Mouse (Mus musculus) cerebellum, adult 2 months (tissue): ENCODE results near the gene Dnase1l3.

ENCODE experiments used
- CTCF ChIP-seq: fragments of 200-500 bp; IDR thresholded peaks from 2 replicates; pipeline ENCODE4 v1.5.1; 2011; ENCODE audit warnings: low read depth, mild to moderate bottlenecking, control low read depth, low read length, moderate library complexity, borderline replicate concordance; ENCODE audit not compliant: insufficient read depth
- POLR2A ChIP-seq: fragments of 200-500 bp; IDR thresholded peaks from 2 replicates; pipeline ENCODE4 v1.6.1; 2011; ENCODE audit warnings: low read length, control low read depth, borderline replicate concordance; ENCODE audit not compliant: insufficient read depth

DNA sequence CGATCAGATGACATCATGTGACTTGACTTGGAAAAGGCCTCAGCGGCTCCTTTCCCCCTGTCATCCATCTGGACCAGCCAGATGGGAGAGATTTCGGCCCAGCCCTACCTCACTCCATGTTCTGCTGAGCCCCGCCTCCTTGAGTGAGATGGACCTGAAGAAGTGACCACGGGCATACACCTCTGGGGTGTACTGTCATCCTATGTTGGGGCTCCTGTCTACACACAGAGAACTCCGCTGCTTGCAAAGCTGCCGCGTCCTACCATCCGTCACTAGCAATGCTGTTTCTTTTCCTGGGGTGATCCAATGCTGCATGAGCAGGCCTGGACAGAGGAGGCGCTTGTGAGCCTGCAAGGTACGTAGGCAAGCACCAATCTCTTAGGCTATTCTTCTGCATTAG lies 33.8 kb downstream of the Dnase1l3 start:
- TF ChIP-seq CTCF (peak; percentile 57; the same call in 1 of the 2 replicates), POLR2A (no peak)
